Mouse (Mus musculus): Measurements from ENCODE around the gene Sap18b. TPM values are rescaled to one million over a fixed set of nuclear protein-coding genes. Genes with fewer than 3 reads are reported as not detected.

Sap18b gene
- 309 and 352 TPM in 2 replicates for polyA plus RNA-seq (2015; fragmentation: Nextera tagmentation; extraction: Ambion mirVana)

GRCm38 (mm10) chr8:95825162-95825561, at the start of gene Sap18b:
TSS of gene Sap18b (plus strand) at chr8:95825346.

GRCm38 (mm10) chr8:95807331-95807843, 17.8 kb upstream of the Sap18b start, which contains the start of gene Cnot1:
TSS of gene Cnot1 (minus strand) at chr8:95807464.

GRCm38 (mm10) chr8:95853102-95853843, 28.1 kb downstream of the Sap18b start, which contains the start of gene Slc38a7:
TSS of gene Slc38a7 (minus strand) at chr8:95853539.

Other genes with a start within 250 kb of the Sap18b start
- not detected in 2 replicates for gene Prss54, start 249.0 kb upstream of the Sap18b start, polyA plus RNA-seq (2015; fragmentation: Nextera tagmentation; extraction: Ambion mirVana)
- 13.7 and 14.1 TPM in 2 replicates for gene Gins3, start 191.9 kb upstream of the Sap18b start, polyA plus RNA-seq (2015; fragmentation: Nextera tagmentation; extraction: Ambion mirVana)
- gene Ndrg4, start 148.4 kb upstream of the Sap18b start, polyA plus RNA-seq (2015; fragmentation: Nextera tagmentation; extraction: Ambion mirVana) = 2.0 and 2.1 TPM in 2 replicates
- 13.8 and 14.6 TPM in 2 replicates for gene Setd6, start 109.5 kb upstream of the Sap18b start, polyA plus RNA-seq (2015; fragmentation: Nextera tagmentation; extraction: Ambion mirVana)
- gene Cnot1, start 17.9 kb upstream of the Sap18b start, polyA plus RNA-seq (2015; fragmentation: Nextera tagmentation; extraction: Ambion mirVana) = 23.9 and 24.3 TPM in 2 replicates
- gene Slc38a7, start 28.2 kb downstream of the Sap18b start, polyA plus RNA-seq (2015; fragmentation: Nextera tagmentation; extraction: Ambion mirVana) = 4.8 and 5.7 TPM in 2 replicates
- 78.0 and 78.7 TPM in 2 replicates for gene Got2, start 63.2 kb downstream of the Sap18b start, polyA plus RNA-seq (2015; fragmentation: Nextera tagmentation; extraction: Ambion mirVana)

All from spleen, postnatal 0 days (tissue).